Mouse (Mus musculus) hindbrain, embryonic 16.5 days (tissue): ENCODE results near the gene Pdzd2. TPM values are rescaled to one million over a fixed set of nuclear protein-coding genes. Genes with fewer than 3 reads are reported as not detected.
A peak's percentile ranks its signal among the peaks of the same experiment; 100 is the strongest.

ENCODE experiments used
- ATAC-seq: fragments of 200-750 bp; cut with Nextera tagmentation; 2 replicates; pipeline ENCODE4 v1.8.0; 2017; ENCODE audit warnings: moderate TSS enrichment, moderate library complexity
- H3K27ac ChIP-seq: fragments of 300-500 bp; sonication (generic); 2 replicates; pipeline ENCODE4 v1.5.1; 2014; ENCODE audit warnings: low read depth, mild to moderate bottlenecking, control low read depth, low read length, moderate library complexity
- H3K27me3 ChIP-seq: fragments of 300-500 bp; sonication (generic); replicated peaks from 2 replicates; pipeline ENCODE4 v1.6.1; 2014; ENCODE audit warnings: low read length; ENCODE audit not compliant: control insufficient read depth, insufficient read depth
- H3K36me3 ChIP-seq: fragments of 300-500 bp; sonication (generic); 2 replicates; pipeline ENCODE4 v1.6.1; 2014; ENCODE audit warnings: mild to moderate bottlenecking, low read length, moderate library complexity, mixed read lengths; ENCODE audit not compliant: control insufficient read depth, insufficient read depth
- H3K4me1 ChIP-seq: fragments of 300-500 bp; sonication (generic); 2 replicates; pipeline ENCODE4 v1.6.1; 2014; ENCODE audit warnings: low read depth, low read length; ENCODE audit not compliant: control insufficient read depth, insufficient read depth
- H3K4me2 ChIP-seq: fragments of 300-500 bp; sonication (generic); 2 replicates; pipeline ENCODE4 v1.6.1; 2014; ENCODE audit warnings: mild to moderate bottlenecking, low read length, control low read depth, moderate library complexity
- H3K4me3 ChIP-seq: fragments of 300-500 bp; sonication (generic); 2 replicates; pipeline ENCODE4 v1.5.1; 2014; ENCODE audit warnings: mild to moderate bottlenecking, low read length, control low read depth, moderate library complexity
- H3K9ac ChIP-seq: fragments of 300-500 bp; sonication (generic); 2 replicates; pipeline ENCODE4 v1.6.1; 2014; ENCODE audit warnings: low read depth, mild to moderate bottlenecking, control low read depth, low read length, moderate library complexity
- H3K9me3 ChIP-seq: fragments of 300-500 bp; sonication (generic); 2 replicates; pipeline ENCODE4 v1.6.1; 2014; ENCODE audit warnings: mild to moderate bottlenecking, low read length, moderate library complexity; ENCODE audit not compliant: control insufficient read depth
- WGBS: fragments of 180-500 bp; shearing (Covaris S2); extraction: QIAGEN DNeasy Blood & Tissue Kit; methylation state at CpG from one replicate; pipeline ENCODE4 v1.1.7; 2014; 5-methylcytosine and 5-hydroxymethylcytosine counted together
- polyA plus RNA-seq: library from polyadenylated mRNA; unstranded; fragments of >200 nt; fragmentation: Nextera tagmentation; extraction: Ambion mirVana; gene quantifications from 2 replicates; pipeline ENCODE4 v1.2.1, GENCODE M21; 2015

Pdzd2 gene
- polyA plus RNA-seq, 1 experiment from 2014 or later = 19.5 TPM

- no peaks in the 10 kb centered on the region for H3K27me3 ChIP-seq
- H3K9me3 ChIP-seq = no peaks in the 10 kb centered on the region
- H3K9ac ChIP-seq = no peak overlapping the region
- ATAC-seq = peak; percentile 88
- no peak overlapping the region for H3K4me3 ChIP-seq
- peaks cover 7% of the 10 kb centered on the region for H3K4me1 ChIP-seq
- WGBS = 15% methylated on average over 11 of the region's 11 CpGs
- peak overlapping the region; percentile 38 for H3K4me2 ChIP-seq
- peak overlapping the region; percentile 46; the same call in 1 of the 2 replicates for H3K27ac ChIP-seq
- no peaks in the 10 kb centered on the region for H3K36me3 ChIP-seq
Measured at GRCm38 (mm10) chr15:12577054-12577696, 162.5 kb downstream of the Pdzd2 start.

- Histone ChIP-seq H3K9me3 (no peaks in the 10 kb centered on the region), H3K27me3 (no peaks in the 10 kb centered on the region), H3K4me1 (peaks cover 7% of the 10 kb centered on the region), H3K4me3 (no peak overlapping the region), H3K36me3 (no peaks in the 10 kb centered on the region), H3K27ac (no peak overlapping the region), H3K4me2 (no peak overlapping the region), H3K9ac (no peak overlapping the region)
- 90% methylated on average over 3 of the region's 3 CpGs for WGBS
- ATAC-seq = no peak
Measured at GRCm38 (mm10) chr15:12573621-12574020, 166.1 kb downstream of the Pdzd2 start.

- Histone ChIP-seq H3K9ac (no peak overlapping the region), H3K4me2 (no peak overlapping the region), H3K27ac (no peak overlapping the region), H3K9me3 (no peaks in the 10 kb centered on the region), H3K4me1 (no peaks in the 10 kb centered on the region), H3K27me3 (no peaks in the 10 kb centered on the region), H3K4me3 (no peak overlapping the region), H3K36me3 (no peaks in the 10 kb centered on the region)
- 44% methylated on average over 4 of the region's 4 CpGs for WGBS
- no peak for ATAC-seq
Measured at GRCm38 (mm10) chr15:12571168-12571567, 168.6 kb downstream of the Pdzd2 start.

- Histone ChIP-seq H3K4me1 (no peaks in the 10 kb centered on the region), H3K27ac (no peak overlapping the region), H3K9me3 (no peaks in the 10 kb centered on the region), H3K27me3 (no peaks in the 10 kb centered on the region), H3K9ac (no peak overlapping the region), H3K4me2 (no peak overlapping the region), H3K4me3 (no peak overlapping the region), H3K36me3 (no peaks in the 10 kb centered on the region)
- no peak for ATAC-seq
- 85% methylated on average over 11 of the region's 11 CpGs for WGBS
Measured at GRCm38 (mm10) chr15:12566637-12567440, 172.9 kb downstream of the Pdzd2 start.

GRCm38 (mm10) chr15:12565281-12565680 lies 174.4 kb downstream of the Pdzd2 start:
- Histone ChIP-seq H3K9me3 (no peaks in the 10 kb centered on the region), H3K4me1 (no peaks in the 10 kb centered on the region), H3K9ac (no peak overlapping the region), H3K4me2 (no peak overlapping the region), H3K27ac (no peak overlapping the region), H3K4me3 (no peak overlapping the region), H3K27me3 (no peaks in the 10 kb centered on the region), H3K36me3 (no peaks in the 10 kb centered on the region)
- 84% methylated on average over 8 of the region's 8 CpGs for WGBS
- ATAC-seq = no peak

- WGBS = 60% methylated on average over 8 of the region's 8 CpGs
- Histone ChIP-seq H3K4me1 (no peaks in the 10 kb centered on the region), H3K36me3 (no peaks in the 10 kb centered on the region), H3K4me3 (no peak overlapping the region), H3K4me2 (no peak overlapping the region), H3K9me3 (no peaks in the 10 kb centered on the region), H3K27ac (no peak overlapping the region), H3K27me3 (no peaks in the 10 kb centered on the region), H3K9ac (no peak overlapping the region)
- ATAC-seq = no peak
Measured at GRCm38 (mm10) chr15:12560505-12560904, 179.2 kb downstream of the Pdzd2 start.

- Histone ChIP-seq H3K4me3 (no peak overlapping the region), H3K27me3 (no peaks in the 10 kb centered on the region), H3K4me1 (no peaks in the 10 kb centered on the region), H3K4me2 (no peak overlapping the region), H3K9me3 (no peaks in the 10 kb centered on the region), H3K36me3 (no peaks in the 10 kb centered on the region), H3K9ac (no peak overlapping the region), H3K27ac (no peak overlapping the region)
- ATAC-seq = no peak
- WGBS = 69% methylated on average over 11 of the region's 11 CpGs
Measured at GRCm38 (mm10) chr15:12557663-12558436, 181.9 kb downstream of the Pdzd2 start.

- no peak for ATAC-seq
- Histone ChIP-seq H3K9ac (no peak overlapping the region), H3K4me2 (no peak overlapping the region), H3K36me3 (no peaks in the 10 kb centered on the region), H3K27ac (no peak overlapping the region), H3K9me3 (no peaks in the 10 kb centered on the region), H3K4me3 (no peak overlapping the region), H3K27me3 (no peaks in the 10 kb centered on the region; the same call in 1 of the 2 replicates), H3K4me1 (peaks cover 12% of the 10 kb centered on the region)
- 72% methylated on average over 3 of the region's 3 CpGs for WGBS
Measured at GRCm38 (mm10) chr15:12553211-12553610, 186.5 kb downstream of the Pdzd2 start.

- ATAC-seq = no peak
- WGBS = 30% methylated on average over 3 of the region's 3 CpGs
- no peaks in the 10 kb centered on the region; the same call in 1 of the 2 replicates for H3K27me3 ChIP-seq
- H3K9me3 ChIP-seq = no peaks in the 10 kb centered on the region
- H3K4me3 ChIP-seq = no peak overlapping the region
- H3K36me3 ChIP-seq = no peaks in the 10 kb centered on the region
- no peak overlapping the region for H3K4me2 ChIP-seq
- H3K4me1 ChIP-seq = peaks cover 12% of the 10 kb centered on the region
- no peak overlapping the region for H3K9ac ChIP-seq
- no peak overlapping the region for H3K27ac ChIP-seq
Measured at GRCm38 (mm10) chr15:12550919-12551318, 188.8 kb downstream of the Pdzd2 start.
